In genomic region chr2:179354866-179355265, GRCm38 (mm10) we compare ENCODE assay signal across 21 mouse cellular contexts.
DNase-seq lines count a peak whose midpoint lies in the region; ATAC-seq and TF ChIP-seq lines count a peak whose summit lies in the region.
"Had no signal": no experiment of that assay in that cellular context is flagged by ENCODE, and none has a peak within 500 bp of the region (broad histone marks: within the 10 kb centered on the region; RNA-seq: fewer than 3 reads in every experiment).

No protein-coding gene starts in this region.

- DNase-seq in forebrain, embryonic 10.5 days (ENCODE audit: extremely low spot score, low spot score): no peak
- peak; percentile 55 for DNase-seq in hindbrain, postnatal 0 days (ENCODE audit: low spot score)
- no peak for DNase-seq in hindbrain, embryonic 11.5 days (ENCODE audit: low spot score)
- no peak for DNase-seq in neural tube, embryonic 10.5 days (ENCODE audit: extremely low spot score, low spot score)
- DNase-seq in stomach, postnatal 0 days (ENCODE audit: low spot score): no peak
- DNase-seq in kidney, postnatal 25 days: no peak
- DNase-seq: adrenal gland, postnatal 14 days; cerebellum, adult 9-10 months; gastrocnemius, adult 2 months; heart, postnatal 10 days; kidney, adult 18-20 months; lung, adult 18-20 months; lung, postnatal 10 days had no signal

- H3K4me2 ChIP-seq in forebrain, embryonic 13.5 days: no peak overlapping the region
- H3K4me2 ChIP-seq in hindbrain, postnatal 0 days (ENCODE audit: low read depth, low read length): no peak overlapping the region
- H3K4me2 ChIP-seq in hindbrain, embryonic 11.5 days (replicated peaks; ENCODE audit: low read depth, low read length): no peak overlapping the region
- H3K4me2 ChIP-seq in neural tube, embryonic 13.5 days: no peak overlapping the region
- no peak overlapping the region for H3K4me2 ChIP-seq in stomach, postnatal 0 days (replicated peaks; ENCODE audit: low read depth)
- H3K4me2 ChIP-seq: heart, embryonic 12.5 days; limb, embryonic 12.5 days; liver, embryonic 12.5 days; midbrain, embryonic 12.5 days had no signal

- no peak overlapping the region for H3K27ac ChIP-seq in forebrain, embryonic 13.5 days
- H3K27ac ChIP-seq in forebrain, embryonic 10.5 days: no peak overlapping the region
- H3K27ac ChIP-seq in hindbrain, postnatal 0 days: no peak overlapping the region
- no peak overlapping the region for H3K27ac ChIP-seq in hindbrain, embryonic 11.5 days (ENCODE audit: low read depth, low read length)
- no peak overlapping the region for H3K27ac ChIP-seq in neural tube, embryonic 13.5 days (replicated peaks)
- H3K27ac ChIP-seq in stomach, postnatal 0 days (replicated peaks): no peak overlapping the region
- H3K27ac ChIP-seq: gastrocnemius, adult 2 months; hindbrain, embryonic 10.5 days; limb, embryonic 12.5 days; liver, embryonic 12.5 days; midbrain, embryonic 12.5 days had no signal

- H3K4me1 ChIP-seq in forebrain, embryonic 13.5 days: peaks cover 13% of the 10 kb centered on the region
- H3K4me1 ChIP-seq in forebrain, embryonic 10.5 days: peaks cover 15% of the 10 kb centered on the region
- no peaks in the 10 kb centered on the region; the same call in 1 of the 2 replicates for H3K4me1 ChIP-seq in hindbrain, postnatal 0 days (ENCODE audit: insufficient read depth, low read length)
- H3K4me1 ChIP-seq in hindbrain, embryonic 11.5 days (replicated peaks; ENCODE audit: control insufficient read depth, insufficient read depth, low read length): no peaks in the 10 kb centered on the region
- no peaks in the 10 kb centered on the region for H3K4me1 ChIP-seq in neural tube, embryonic 13.5 days (replicated peaks)
- H3K4me1 ChIP-seq in stomach, postnatal 0 days (replicated peaks; ENCODE audit: control insufficient read depth, insufficient read depth): no peaks in the 10 kb centered on the region
- H3K4me1 ChIP-seq: heart, embryonic 12.5 days; limb, embryonic 12.5 days; liver, embryonic 12.5 days had no signal

- no peaks in the 10 kb centered on the region for H3K9me3 ChIP-seq in forebrain, embryonic 13.5 days (replicated peaks)
- H3K9me3 ChIP-seq in forebrain, embryonic 10.5 days: no peaks in the 10 kb centered on the region
- H3K9me3 ChIP-seq in hindbrain, postnatal 0 days (ENCODE audit: low read length): no peaks in the 10 kb centered on the region
- no peaks in the 10 kb centered on the region for H3K9me3 ChIP-seq in hindbrain, embryonic 11.5 days (ENCODE audit: control insufficient read depth, low read length)
- no peaks in the 10 kb centered on the region for H3K9me3 ChIP-seq in neural tube, embryonic 13.5 days
- no peaks in the 10 kb centered on the region for H3K9me3 ChIP-seq in stomach, postnatal 0 days (ENCODE audit: control insufficient read depth, low read length)
- H3K9me3 ChIP-seq: heart, embryonic 12.5 days; hindbrain, embryonic 10.5 days; limb, embryonic 12.5 days; liver, embryonic 12.5 days; midbrain, embryonic 12.5 days had no signal

- no peak overlapping the region for H3K9ac ChIP-seq in forebrain, embryonic 13.5 days
- no peak overlapping the region for H3K9ac ChIP-seq in hindbrain, postnatal 0 days (replicated peaks; ENCODE audit: low read length)
- H3K9ac ChIP-seq in hindbrain, embryonic 11.5 days (ENCODE audit: low read depth, low read length): no peak overlapping the region
- no peak overlapping the region for H3K9ac ChIP-seq in neural tube, embryonic 13.5 days
- H3K9ac ChIP-seq in stomach, postnatal 0 days (ENCODE audit: low read length): no peak overlapping the region
- H3K9ac ChIP-seq: heart, embryonic 12.5 days; limb, embryonic 12.5 days; liver, embryonic 12.5 days; midbrain, embryonic 12.5 days had no signal

- H3K4me3 ChIP-seq in forebrain, embryonic 13.5 days: no peak overlapping the region
- H3K4me3 ChIP-seq in forebrain, embryonic 10.5 days: no peak overlapping the region
- no peak overlapping the region for H3K4me3 ChIP-seq in hindbrain, postnatal 0 days (ENCODE audit: low read length)
- no peak overlapping the region for H3K4me3 ChIP-seq in hindbrain, embryonic 11.5 days (ENCODE audit: low read depth, low read length)
- no peak overlapping the region for H3K4me3 ChIP-seq in neural tube, embryonic 13.5 days
- H3K4me3 ChIP-seq in stomach, postnatal 0 days (ENCODE audit: low read depth, low read length): no peak overlapping the region
- H3K4me3 ChIP-seq: gastrocnemius, adult 2 months; heart, embryonic 12.5 days; hindbrain, embryonic 10.5 days; limb, embryonic 12.5 days; liver, embryonic 12.5 days; midbrain, embryonic 12.5 days had no signal

- no peaks in the 10 kb centered on the region for H3K36me3 ChIP-seq in forebrain, embryonic 13.5 days (ENCODE audit: poor library complexity, severe bottlenecking)
- H3K36me3 ChIP-seq in forebrain, embryonic 10.5 days (replicated peaks): no peaks in the 10 kb centered on the region
- no peaks in the 10 kb centered on the region for H3K36me3 ChIP-seq in hindbrain, postnatal 0 days (ENCODE audit: insufficient read depth, low read length)
- H3K36me3 ChIP-seq in hindbrain, embryonic 11.5 days (ENCODE audit: control insufficient read depth, insufficient read depth, low read length): no peaks in the 10 kb centered on the region
- H3K36me3 ChIP-seq in neural tube, embryonic 13.5 days: no peaks in the 10 kb centered on the region
- no peaks in the 10 kb centered on the region for H3K36me3 ChIP-seq in stomach, postnatal 0 days (ENCODE audit: control insufficient read depth, insufficient read depth, low read length)
- H3K36me3 ChIP-seq: heart, embryonic 12.5 days; hindbrain, embryonic 10.5 days; limb, embryonic 12.5 days; liver, embryonic 12.5 days; midbrain, embryonic 12.5 days had no signal

- TF ChIP-seq EP300 in stomach, postnatal 0 days (optimal IDR thresholded peaks at IDR 0.05): no peak

- WGBS in forebrain, embryonic 13.5 days: 48% methylated on average over 5 of the region's 5 CpGs
- whole genome bisulfite sequencing in forebrain, embryonic 10.5 days: 57% methylated on average over 5 of the region's 5 CpGs
- 56% methylated on average over 5 of the region's 5 CpGs for WGBS in hindbrain, postnatal 0 days
- WGBS in hindbrain, embryonic 11.5 days: 75% methylated on average over 4 of the region's 5 CpGs
- WGBS in neural tube, embryonic 13.5 days: 48% methylated on average over 5 of the region's 5 CpGs
- 77% methylated on average over 5 of the region's 5 CpGs for WGBS in stomach, postnatal 0 days

- TF ChIP-seq CTCF in hindbrain, postnatal 0 days (IDR thresholded peaks at IDR 0.05; ENCODE audit: low read depth): no peak
- TF ChIP-seq CTCF in stomach, postnatal 0 days (IDR thresholded peaks at IDR 0.05; ENCODE audit: low read depth): no peak

- ATAC-seq in forebrain, embryonic 13.5 days: 0 out of 2 replicates have a peak, but pooled peaks have one; percentile 30
- peak; percentile 76 for ATAC-seq in hindbrain, postnatal 0 days
- ATAC-seq in hindbrain, embryonic 11.5 days (ENCODE audit: low FRiP score): no peak
- peak; percentile 36; the same call in 1 of the 2 replicates for ATAC-seq in neural tube, embryonic 13.5 days (ENCODE audit: low read depth)
- ATAC-seq in stomach, postnatal 0 days (ENCODE audit: low FRiP score, low TSS enrichment): 0 out of 2 replicates have a peak, but pooled peaks have one; percentile 24
- ATAC-seq: inflammation-experienced regulatory T-cells, adult 6 months; liver, embryonic 12.5 days had no signal

- no peaks in the 10 kb centered on the region for H3K27me3 ChIP-seq in forebrain, embryonic 13.5 days
- H3K27me3 ChIP-seq in forebrain, embryonic 10.5 days (ENCODE audit: poor library complexity, severe bottlenecking): no peaks in the 10 kb centered on the region
- H3K27me3 ChIP-seq in hindbrain, postnatal 0 days (ENCODE audit: insufficient read depth, low read length): no peaks in the 10 kb centered on the region
- no peaks in the 10 kb centered on the region for H3K27me3 ChIP-seq in hindbrain, embryonic 11.5 days (ENCODE audit: control insufficient read depth, insufficient read depth, low read length)
- no peaks in the 10 kb centered on the region for H3K27me3 ChIP-seq in neural tube, embryonic 13.5 days
- H3K27me3 ChIP-seq in stomach, postnatal 0 days (ENCODE audit: control insufficient read depth, insufficient read depth, low read length): no peaks in the 10 kb centered on the region
- H3K27me3 ChIP-seq: heart, embryonic 12.5 days; limb, embryonic 12.5 days; liver, embryonic 12.5 days; midbrain, embryonic 12.5 days had no signal
